Mouse (Mus musculus): ENCODE data around the gene Slc30a7.
"Not testable (repeated sequence)": the region's sequence is repeated elsewhere in the genome, so short reads cannot be mapped to it uniquely, and the experiment has no call there.

Gene Slc30a7

DNA sequence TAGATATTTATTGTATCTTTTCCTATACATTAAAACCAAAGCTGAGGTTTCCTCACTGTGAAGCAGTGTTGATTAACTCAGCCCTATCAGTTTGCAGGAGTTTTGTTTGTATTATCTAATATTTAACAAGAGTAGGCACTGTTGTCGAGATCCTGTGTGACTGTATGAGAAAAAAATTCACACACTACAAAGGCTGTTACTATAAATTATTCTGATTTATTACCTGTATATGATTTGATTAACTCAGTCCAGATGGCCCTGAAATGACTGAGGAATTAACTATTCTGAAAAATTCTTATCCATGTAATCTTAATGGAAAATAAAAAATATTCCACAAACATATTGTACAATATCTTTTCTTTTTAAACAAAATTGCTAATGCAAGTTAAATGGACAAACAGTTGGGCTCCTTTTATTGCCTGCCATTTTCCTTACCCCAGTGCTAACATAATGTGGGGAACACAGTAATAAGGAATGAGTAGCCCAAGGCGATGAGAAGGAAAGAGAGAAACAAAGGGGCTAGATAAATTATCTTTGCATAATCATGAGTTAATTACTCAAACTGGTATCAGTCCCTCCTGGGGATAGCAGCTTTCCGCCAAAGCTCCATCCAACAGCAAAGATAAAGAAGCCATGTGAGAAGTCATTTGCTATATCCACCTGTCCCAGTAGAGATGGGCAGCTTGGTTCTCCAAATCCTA, 57.8 kb downstream of the Slc30a7 start:
- no peak for DNase-seq (ENCODE audit: low read depth, low spot score)

DNA sequence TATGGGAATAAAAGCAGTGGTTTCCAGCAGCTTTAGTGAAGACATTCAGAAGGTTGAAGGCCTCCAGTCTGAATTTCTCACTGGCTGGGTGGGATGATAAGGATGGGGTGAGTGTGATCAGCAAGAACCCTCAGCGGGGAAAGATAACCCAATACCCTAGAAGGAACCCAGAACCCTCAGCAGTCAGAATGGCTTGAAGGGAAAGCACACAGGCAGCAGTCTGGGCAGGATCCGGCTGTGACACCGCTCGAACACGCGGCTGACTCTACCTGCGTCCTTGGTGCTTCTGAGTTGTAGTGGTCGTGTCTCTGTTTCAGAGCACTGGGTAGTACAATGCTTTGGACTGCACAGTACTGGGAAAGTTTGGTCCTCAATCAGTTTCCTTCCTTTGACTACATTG, 60.9 kb downstream of the Slc30a7 start:
- DNase-seq (ENCODE audit: low read depth, low spot score): no peak

DNA sequence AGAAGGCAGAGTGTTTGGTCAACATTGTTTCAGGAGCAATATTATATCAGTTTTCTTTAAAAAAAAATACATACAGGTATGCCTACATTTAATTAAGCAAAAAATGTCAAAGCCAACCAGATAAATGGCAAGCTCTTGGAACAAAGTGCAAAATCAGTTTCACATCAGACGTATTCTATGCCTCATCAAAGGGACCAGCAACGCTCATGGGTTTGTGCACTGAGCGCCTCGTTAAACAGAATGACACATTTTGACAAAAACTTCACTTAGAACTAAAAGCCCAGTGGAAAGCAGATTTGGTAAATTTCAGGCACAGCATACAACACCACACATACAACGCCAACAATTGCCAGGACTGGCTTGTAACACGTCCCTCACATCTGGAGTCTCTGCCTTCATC, 62.8 kb downstream of the Slc30a7 start:
- no peak for DNase-seq (ENCODE audit: low read depth, low spot score)

DNA sequence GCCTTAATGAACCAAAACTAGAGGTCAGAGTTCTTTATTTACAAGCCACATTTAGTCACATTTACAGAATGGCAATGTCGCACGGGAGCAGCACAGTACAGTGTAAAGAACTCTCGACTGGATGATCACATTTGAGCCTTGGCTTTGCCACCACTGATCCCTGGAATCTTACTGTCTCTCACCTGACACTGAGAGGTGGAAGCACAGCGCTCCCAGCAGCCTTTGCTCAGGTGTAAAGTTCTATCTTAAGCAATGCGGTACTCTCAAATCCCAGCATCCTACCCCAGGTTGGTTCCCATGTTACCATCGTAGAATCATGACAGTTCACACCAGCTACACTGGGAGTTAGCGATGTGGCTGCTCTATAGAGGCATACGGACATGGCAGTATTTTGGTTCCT, 65.7 kb downstream of the Slc30a7 start:
- no peak for DNase-seq (ENCODE audit: low read depth, low spot score)

GRCm38 (mm10) chr3:115940510-115940909, 66.7 kb downstream of the Slc30a7 start:
- DNase-seq (ENCODE audit: low read depth, low spot score): no peak

GRCm38 (mm10) chr3:115937807-115938206, 69.4 kb downstream of the Slc30a7 start:
- DNase-seq (ENCODE audit: low read depth, low spot score): no peak

DNA sequence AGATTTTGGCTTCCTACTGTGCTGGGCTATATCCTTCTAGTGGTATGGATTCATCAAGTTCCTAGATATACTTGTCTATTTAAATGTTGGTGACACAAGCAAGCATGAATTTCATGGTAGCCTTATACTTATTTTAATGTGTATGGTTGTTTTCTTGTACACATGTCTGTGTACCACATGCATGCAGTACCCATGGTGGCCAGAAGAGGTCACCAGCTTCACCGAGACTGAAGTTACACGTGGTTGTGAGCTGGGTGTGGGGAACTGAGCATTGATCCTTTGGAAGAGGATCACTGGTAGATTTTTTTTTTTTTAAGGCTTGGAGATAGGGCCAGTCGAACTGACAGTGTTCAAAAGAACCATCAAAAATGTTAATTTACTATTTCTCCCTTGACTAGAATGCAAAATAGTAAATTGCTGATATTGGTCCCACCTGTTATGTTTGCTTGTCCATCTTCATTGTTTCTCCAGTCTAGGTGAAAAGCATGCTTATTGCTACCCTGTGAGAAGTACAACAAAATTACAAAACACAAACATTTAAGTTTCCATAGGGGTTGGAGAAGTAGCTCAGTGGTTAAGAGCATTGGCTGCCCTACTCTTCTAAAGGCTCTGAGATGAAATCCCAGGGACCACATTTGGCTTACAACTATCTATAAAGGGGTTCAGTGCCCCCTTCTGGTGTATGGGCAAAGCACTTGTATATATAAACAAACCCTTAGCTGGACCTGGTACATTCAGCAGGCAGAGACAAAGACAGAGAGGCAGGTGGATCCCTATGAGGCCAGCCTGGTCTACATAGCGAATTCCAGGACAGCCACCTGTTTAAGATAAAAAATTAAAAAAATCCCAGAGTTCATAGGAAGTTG, 70.2 kb downstream of the Slc30a7 start:
- no peak for DNase-seq (ENCODE audit: low read depth, low spot score)

- DNase-seq (ENCODE audit: low read depth, low spot score): no peak
Observed at GRCm38 (mm10) chr3:115933293-115934186, 73.7 kb downstream of the Slc30a7 start.

- no peak for DNase-seq (ENCODE audit: low read depth, low spot score)
Observed at GRCm38 (mm10) chr3:115931701-115932100, 75.5 kb downstream of the Slc30a7 start.

- DNase-seq (ENCODE audit: low read depth, low spot score): no peak
Observed at GRCm38 (mm10) chr3:115926531-115926930, 80.7 kb downstream of the Slc30a7 start.

- DNase-seq (ENCODE audit: low read depth, low spot score): no peak
Observed at GRCm38 (mm10) chr3:115924401-115925190, 82.6 kb downstream of the Slc30a7 start.

DNA sequence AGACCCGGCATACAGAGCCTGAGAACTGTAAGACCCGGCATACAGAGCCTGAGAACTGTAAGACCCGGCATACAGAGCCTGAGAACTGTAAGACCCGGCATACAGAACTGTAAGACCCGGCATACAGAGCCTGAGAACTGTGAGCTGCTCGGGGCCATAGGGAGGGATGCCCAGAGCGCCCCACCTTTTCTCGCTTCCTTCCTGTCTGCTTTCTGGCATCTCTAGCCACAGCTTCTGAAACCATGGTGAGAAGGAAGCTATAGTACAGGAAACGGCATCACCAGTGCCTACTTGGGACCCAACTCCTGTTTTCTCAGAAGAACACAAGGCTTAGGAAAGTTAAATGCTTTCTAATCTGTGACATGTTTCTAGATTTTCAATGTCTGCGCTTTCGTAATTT, 99.8 kb downstream of the Slc30a7 start:
- DNase-seq (ENCODE audit: low read depth, low spot score): not testable (repeated sequence)

DNA sequence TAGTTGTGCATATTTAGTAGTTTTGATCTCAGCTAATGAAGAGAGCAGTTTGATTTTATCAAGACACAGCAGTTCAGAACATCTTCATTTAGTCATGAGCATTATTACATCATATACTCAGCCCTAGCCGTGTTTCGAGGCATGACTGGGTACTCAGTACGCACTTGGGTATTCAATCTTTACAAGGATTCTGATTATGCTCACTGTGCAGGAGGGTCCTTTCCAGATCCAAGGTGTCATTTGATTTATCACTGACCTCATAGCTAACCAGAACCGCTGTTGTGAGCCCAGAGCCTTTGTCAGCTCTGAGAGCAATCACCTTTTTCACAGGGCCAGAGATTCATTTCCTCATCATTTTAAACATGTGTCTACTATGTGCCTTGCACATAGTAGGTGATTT, 101.6 kb downstream of the Slc30a7 start:
- DNase-seq (ENCODE audit: low read depth, low spot score): no peak

- DNase-seq (ENCODE audit: low read depth, low spot score): peak; percentile 8
Observed at GRCm38 (mm10) chr3:115905067-115905466, 102.1 kb downstream of the Slc30a7 start.

GRCm38 (mm10) chr3:115902301-115902956, 104.8 kb downstream of the Slc30a7 start:
- DNase-seq (ENCODE audit: low read depth, low spot score): no peak

DNA sequence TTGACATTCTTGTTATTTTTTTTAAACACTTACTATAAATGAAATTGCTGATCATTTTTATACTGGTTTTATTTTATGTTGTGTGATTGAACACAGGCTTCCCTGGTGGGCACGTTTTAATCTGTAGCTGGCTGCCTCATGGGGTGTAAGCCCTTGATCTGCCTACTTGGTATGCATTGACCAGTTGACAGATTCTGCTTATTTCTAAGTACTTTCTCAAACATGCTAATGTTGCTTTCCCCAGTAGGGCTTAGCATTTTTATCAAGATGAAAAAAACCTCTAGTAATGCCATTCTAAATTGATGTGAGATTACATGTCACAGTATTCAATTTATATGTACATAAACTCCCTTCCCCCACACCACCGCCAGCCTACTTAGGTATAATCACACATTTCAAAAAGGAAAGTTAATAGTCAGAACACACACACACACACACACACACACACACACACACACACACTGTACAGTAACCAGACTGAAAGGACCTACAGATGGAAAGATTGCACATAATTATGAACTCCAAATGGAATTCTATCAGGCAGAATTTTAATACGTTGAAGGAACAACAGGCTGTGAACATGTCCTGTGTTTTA, 108.8 kb downstream of the Slc30a7 start:
- DNase-seq (ENCODE audit: low read depth, low spot score): no peak

DNA sequence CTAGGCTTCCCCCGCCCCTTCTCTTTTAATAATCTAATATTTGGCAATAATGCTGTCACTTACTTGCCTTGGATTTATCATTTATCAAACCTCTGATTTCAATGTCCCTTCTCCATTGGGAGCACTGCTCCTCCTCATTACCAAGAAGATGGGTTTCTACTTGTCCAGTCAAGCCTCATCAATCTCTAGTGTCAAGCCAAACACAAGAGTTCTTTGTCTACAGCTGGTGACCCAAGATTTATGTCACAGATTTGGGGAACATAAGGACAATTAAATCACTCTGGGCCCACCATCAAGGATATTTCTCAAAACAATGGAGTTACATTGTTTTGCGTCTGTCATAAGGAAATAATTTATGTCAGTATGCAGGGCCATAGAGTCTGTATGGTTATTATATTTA, 114.0 kb downstream of the Slc30a7 start:
- DNase-seq (ENCODE audit: low read depth, low spot score): no peak

DNA sequence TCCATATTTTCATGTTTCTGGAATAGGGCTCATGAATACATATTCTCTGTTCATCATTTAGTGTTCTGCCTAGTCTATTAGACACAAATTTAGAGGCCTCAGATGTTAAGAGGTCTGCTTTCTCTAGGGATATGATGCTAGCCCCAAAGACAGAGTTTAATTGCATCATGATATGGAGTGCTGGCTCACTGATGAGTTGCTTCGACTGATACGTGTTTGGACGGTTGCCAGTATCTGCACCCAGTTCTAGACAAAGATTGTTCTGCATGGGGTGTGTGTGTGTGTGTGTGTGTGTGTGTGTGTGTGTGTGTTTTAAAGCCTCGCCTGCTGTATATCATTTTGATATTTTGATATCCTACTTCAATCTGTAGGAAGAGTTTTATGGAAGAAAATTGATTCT, 114.9 kb downstream of the Slc30a7 start:
- DNase-seq (ENCODE audit: low read depth, low spot score): no peak
